Mouse (Mus musculus): ENCODE results near the gene Brk1.

Brk1 gene

DNA sequence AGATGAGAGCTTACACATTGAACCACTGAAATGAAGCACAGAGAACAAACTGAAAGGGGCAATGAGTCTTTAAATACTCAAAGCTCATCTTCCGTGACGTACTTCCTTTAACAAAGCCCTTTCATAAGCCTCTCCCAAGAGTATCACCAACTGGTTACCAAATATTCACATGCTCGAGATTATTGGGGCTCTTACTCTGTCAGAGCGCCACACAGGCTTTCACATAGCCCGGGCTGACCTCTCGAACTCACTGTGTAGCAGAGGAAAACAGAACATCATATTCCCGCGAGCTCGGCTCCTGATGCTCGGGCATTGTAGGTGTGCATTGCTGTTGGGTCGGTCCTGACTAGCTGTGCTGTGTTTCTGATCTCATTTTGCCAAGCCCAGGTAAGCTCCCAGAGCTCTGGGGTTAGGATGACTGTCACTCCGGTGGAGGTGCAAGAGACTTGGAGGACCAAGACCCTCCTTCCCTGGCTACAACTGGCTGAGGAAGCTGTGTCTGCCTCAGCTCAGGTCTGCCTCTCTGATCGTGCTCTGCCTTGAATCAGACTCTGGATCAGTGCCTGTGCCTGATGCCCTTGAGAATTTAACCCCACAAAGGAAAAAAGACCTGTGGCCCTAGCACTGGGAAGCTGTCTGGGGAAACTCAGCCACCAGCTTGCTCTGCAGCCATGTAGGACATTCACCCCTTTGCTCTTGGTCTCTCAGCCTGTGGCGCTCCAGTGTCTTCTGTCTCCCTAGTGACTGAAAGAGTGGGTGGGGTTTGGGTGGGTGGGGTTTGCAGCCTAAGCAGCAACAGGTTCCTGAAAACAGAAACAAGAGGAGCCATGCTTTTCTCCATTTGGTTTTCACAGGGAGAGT, 56.1 kb downstream of the Brk1 start:
- no peak for DNase-seq (ENCODE audit: low spot score)

GRCm38 (mm10) chr6:113661353-113662241, 57.0 kb downstream of the Brk1 start:
- no peak for DNase-seq (ENCODE audit: low spot score)

GRCm38 (mm10) chr6:113662964-113663700, 58.6 kb downstream of the Brk1 start:
- DNase-seq (ENCODE audit: low spot score): no peak

DNA sequence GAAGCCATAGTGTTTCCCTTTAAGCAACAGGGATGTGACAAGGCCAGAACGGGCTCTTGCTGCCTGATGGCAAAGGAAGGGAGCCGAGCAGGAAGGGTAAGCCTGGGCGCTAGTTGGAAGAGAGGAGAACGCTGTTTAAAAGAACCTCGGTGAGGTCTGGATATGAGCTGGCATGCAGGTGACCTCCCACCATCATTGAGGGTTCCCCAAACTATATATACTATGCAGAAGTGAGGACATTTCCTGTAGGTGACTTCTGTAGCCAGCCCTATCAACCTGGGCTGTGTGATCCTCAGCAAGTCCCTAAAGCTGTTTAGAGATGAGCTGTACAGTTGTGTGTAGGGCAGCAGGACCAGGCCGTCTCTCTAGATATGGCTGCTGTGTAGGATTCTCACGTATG, 59.7 kb downstream of the Brk1 start:
- no peak for DNase-seq (ENCODE audit: low spot score)

Data from ovary, postnatal 14 days (tissue).